ENCODE assay signal across 8 mouse cellular contexts in genomic region chr5:137749196-137749836, GRCm38 (mm10). TPM values are rescaled to one million over a fixed set of nuclear protein-coding genes. Genes with fewer than 3 reads are reported as not detected.
DNase-seq lines count a peak whose midpoint lies in the region; ATAC-seq lines count a peak whose summit lies in the region.

No protein-coding gene starts in this region.

- no peak overlapping the region for H3K27ac ChIP-seq in hindbrain, embryonic 14.5 days

- peak overlapping the region; percentile 99 for H3K4me2 ChIP-seq in hindbrain, embryonic 14.5 days (replicated peaks)

- peak overlapping the region; percentile 1; the same call in 1 of the 2 replicates for H3K4me3 ChIP-seq in hindbrain, embryonic 14.5 days (replicated peaks; ENCODE audit: low read length)

- no peaks in the 10 kb centered on the region for H3K27me3 ChIP-seq in hindbrain, embryonic 14.5 days (ENCODE audit: control insufficient read depth, insufficient read depth, low read length)

- WGBS in hindbrain, embryonic 14.5 days, result 73% methylated on average over 6 of the region's 6 CpGs

- no peaks in the 10 kb centered on the region for H3K9me3 ChIP-seq in hindbrain, embryonic 14.5 days (ENCODE audit: control insufficient read depth, low read length)

- peaks cover 23% of the 10 kb centered on the region for H3K36me3 ChIP-seq in hindbrain, embryonic 14.5 days (replicated peaks; ENCODE audit: control insufficient read depth, insufficient read depth)

- peaks cover 30% of the 10 kb centered on the region for H3K4me1 ChIP-seq in hindbrain, embryonic 14.5 days (replicated peaks; ENCODE audit: control insufficient read depth, insufficient read depth, low read length)

- DNase-seq in adrenal gland, postnatal 14 days, result peak; percentile 33
- DNase-seq in adrenal gland, adult 2 months, result no peak
- peak; percentile 69 for DNase-seq in ES-CJ7 (ENCODE audit: low read depth, low spot score)
- no peak for DNase-seq in hindbrain, embryonic 14.5 days (ENCODE audit: low spot score)
- DNase-seq in lung, postnatal 14 days, result peak; percentile 29
- no peak for DNase-seq in cerebellum, postnatal 4 days (ENCODE audit: low spot score in 2 of 2)
- no peak for DNase-seq in gastrocnemius, postnatal 10 days
- DNase-seq in urinary bladder, postnatal 4 days (ENCODE audit: low spot score in 2 of 2), result no peak

- ATAC-seq in hindbrain, embryonic 14.5 days (ENCODE audit: low FRiP score), result no peak

- H3K9ac ChIP-seq in hindbrain, embryonic 14.5 days, result 0 out of 2 replicates have a peak overlapping the region, but pooled peaks have one; percentile 78

RNA-seq across cellular contexts. Expression of gene Tsc22d4, which starts 3.8 kb away (rescaled TPM):
- 74.9 and 87.3 TPM in 2 replicates for total RNA-seq in adrenal gland, postnatal 14 days (2021)
- total RNA-seq in adrenal gland, adult 2 months (2021), result 10 to 100 TPM; 82.9 to 89.9 TPM
- polyA plus RNA-seq in adrenal gland, adult 2 months (2012; rRNA removed), result 123 and 136 TPM in 2 replicates
- 67.6 and 72.8 TPM in 2 replicates for polyA plus RNA-seq in hindbrain, embryonic 14.5 days (2014; fragmentation: Nextera tagmentation; extraction: Ambion mirVana)
- 100 to 1,000 TPM; 189 to 203 TPM for total RNA-seq in gastrocnemius, postnatal 10 days (2021)

RNA-seq across cellular contexts. Expression of gene Nyap1, which starts 7.9 kb away (rescaled TPM):
- 3.6 and 5.9 TPM in 2 replicates for total RNA-seq in adrenal gland, postnatal 14 days (2021)
- 1 to 10 TPM; 2.2 to 6.0 TPM for total RNA-seq in adrenal gland, adult 2 months (2021)
- polyA plus RNA-seq in adrenal gland, adult 2 months (2012; rRNA removed), result 7.3 and 8.9 TPM in 2 replicates
- polyA plus RNA-seq in hindbrain, embryonic 14.5 days (2014; fragmentation: Nextera tagmentation; extraction: Ambion mirVana), result 14.2 and 18.8 TPM in 2 replicates
- under 1 TPM; 0.45 to 0.75 TPM for total RNA-seq in gastrocnemius, postnatal 10 days (2021)

RNA-seq across cellular contexts. Expression of gene Ppp1r35, which starts 29.3 kb away (rescaled TPM):
- 20.4 and 21.9 TPM in 2 replicates for total RNA-seq in adrenal gland, postnatal 14 days (2021)
- total RNA-seq in adrenal gland, adult 2 months (2021), result 10 to 100 TPM; 16.1 to 40.1 TPM
- 61.5 and 83.6 TPM in 2 replicates for polyA plus RNA-seq in adrenal gland, adult 2 months (2012; rRNA removed)
- polyA plus RNA-seq in hindbrain, embryonic 14.5 days (2014; fragmentation: Nextera tagmentation; extraction: Ambion mirVana), result 51.1 and 58.7 TPM in 2 replicates
- 10 to 100 TPM in 1 of 2 experiments, 1 to 10 TPM in 1; 9.8 to 13.5 TPM for total RNA-seq in gastrocnemius, postnatal 10 days (2021)

RNA-seq across cellular contexts. Expression of gene Mepce, which starts 38.1 kb away (rescaled TPM):
- 41.5 and 46.7 TPM in 2 replicates for total RNA-seq in adrenal gland, postnatal 14 days (2021)
- total RNA-seq in adrenal gland, adult 2 months (2021), result 10 to 100 TPM; 43.9 to 46.4 TPM
- 29.9 and 35.4 TPM in 2 replicates for polyA plus RNA-seq in adrenal gland, adult 2 months (2012; rRNA removed)
- 11.0 and 11.7 TPM in 2 replicates for polyA plus RNA-seq in hindbrain, embryonic 14.5 days (2014; fragmentation: Nextera tagmentation; extraction: Ambion mirVana)
- total RNA-seq in gastrocnemius, postnatal 10 days (2021), result 10 to 100 TPM; 22.4 to 22.8 TPM

RNA-seq across cellular contexts. Expression of gene Zcwpw1, which starts 38.3 kb away (rescaled TPM):
- total RNA-seq in adrenal gland, postnatal 14 days (2021), result 5.6 and 5.7 TPM in 2 replicates
- 1 to 10 TPM; 2.0 to 2.2 TPM for total RNA-seq in adrenal gland, adult 2 months (2021)
- 0.38 and 0.56 TPM in 2 replicates for polyA plus RNA-seq in adrenal gland, adult 2 months (2012; rRNA removed)
- 7.9 and 8.3 TPM in 2 replicates for polyA plus RNA-seq in hindbrain, embryonic 14.5 days (2014; fragmentation: Nextera tagmentation; extraction: Ambion mirVana)
- total RNA-seq in gastrocnemius, postnatal 10 days (2021), result 1 to 10 TPM; 2.0 to 3.1 TPM

Comparison
In these comparisons a context has a peak if more than half of its experiments do, and no peak if none do; other contexts are left out.
1. DNase-seq: peak in adrenal gland, postnatal 14 days (single experiment), ES-CJ7 (single experiment) and lung, postnatal 14 days (single experiment); none in adrenal gland, adult 2 months (single experiment), hindbrain, embryonic 14.5 days (single experiment), cerebellum, postnatal 4 days (0 of 2), gastrocnemius, postnatal 10 days (single experiment) and urinary bladder, postnatal 4 days (0 of 2).